Mouse (Mus musculus) midbrain, postnatal 0 days (tissue): Measurements from ENCODE around the gene Psmc3. TPM values are rescaled to one million over a fixed set of nuclear protein-coding genes. Genes with fewer than 3 reads are reported as not detected.

Source experiments
- ATAC-seq: fragments of 200-750 bp; cut with Nextera tagmentation; 2 replicates; pipeline ENCODE4 v1.8.0; 2017; ENCODE audit warnings: moderate number of reproducible peaks, mild to moderate bottlenecking, moderate TSS enrichment, moderate library complexity; ENCODE audit not compliant: low FRiP score
- DNase-seq: peaks from one replicate; pipeline ENCODE4 v3.0.0-alpha.2; 2015; ENCODE audit warnings: low spot score
- H3K27ac ChIP-seq: fragments of 300-500 bp; sonication (generic); 2 replicates; pipeline ENCODE4 v1.5.1; 2014; ENCODE audit warnings: low read depth, mild to moderate bottlenecking, low read length, mixed read lengths
- H3K27me3 ChIP-seq: fragments of 300-500 bp; sonication (generic); 2 replicates; pipeline ENCODE4 v1.6.1; 2014; ENCODE audit warnings: low read length, control low read depth, mixed read lengths; ENCODE audit not compliant: insufficient read depth
- H3K36me3 ChIP-seq: fragments of 300-500 bp; sonication (generic); 2 replicates; pipeline ENCODE4 v1.6.1; 2014; ENCODE audit warnings: low read length, control low read depth, mixed read lengths; ENCODE audit not compliant: insufficient read depth
- H3K4me1 ChIP-seq: fragments of 300-500 bp; sonication (generic); 2 replicates; pipeline ENCODE4 v1.6.1; 2014; ENCODE audit warnings: mild to moderate bottlenecking, control low read depth, antibody characterized with exemption, low read length, mixed read lengths; ENCODE audit not compliant: insufficient read depth
- H3K4me2 ChIP-seq: fragments of 300-500 bp; sonication (generic); 2 replicates; pipeline ENCODE4 v1.6.1; 2014; ENCODE audit warnings: low read depth, mild to moderate bottlenecking, low read length, mixed read lengths; ENCODE audit not compliant: poor library complexity, severe bottlenecking
- H3K4me3 ChIP-seq: fragments of 300-500 bp; sonication (generic); 2 replicates; pipeline ENCODE4 v1.5.1; 2014; ENCODE audit warnings: low read depth, mild to moderate bottlenecking, low read length, moderate library complexity
- H3K9ac ChIP-seq: fragments of 300-500 bp; sonication (generic); replicated peaks from 2 replicates; pipeline ENCODE4 v1.6.1; 2014; ENCODE audit warnings: mild to moderate bottlenecking, low read length, moderate library complexity, mixed read lengths; ENCODE audit not compliant: poor library complexity, severe bottlenecking
- H3K9me3 ChIP-seq: fragments of 300-500 bp; sonication (generic); 2 replicates; pipeline ENCODE4 v1.6.1; 2016; ENCODE audit warnings: low read length, control low read depth
- CTCF ChIP-seq: IDR thresholded peaks from 2 replicates; pipeline ENCODE4 v1.5.1; 2016; ENCODE audit warnings: antibody characterized with exemption, mild to moderate bottlenecking
- WGBS: fragments of 180-500 bp; shearing (Covaris S2); extraction: QIAGEN DNeasy Blood & Tissue Kit; methylation state at CpG from one replicate; pipeline ENCODE4 v1.1.7; 2014; 5-methylcytosine and 5-hydroxymethylcytosine counted together
- polyA plus RNA-seq: library from polyadenylated mRNA; unstranded; fragments of >200 nt; fragmentation: Nextera tagmentation; extraction: Ambion mirVana; gene quantifications from 2 replicates; pipeline ENCODE4 v1.2.1, GENCODE M21; 2015
- total RNA-seq: library from RNA; depleted of rRNA; stranded (reverse); fragments of >200 nt; gene quantifications from 2 replicates; pipeline ENCODE4 v1.2.3, GENCODE M21; 2014

The Psmc3 gene
- total and polyA plus RNA-seq, 2 experiments from 2014 or later, result 183 to 245 TPM

DNA sequence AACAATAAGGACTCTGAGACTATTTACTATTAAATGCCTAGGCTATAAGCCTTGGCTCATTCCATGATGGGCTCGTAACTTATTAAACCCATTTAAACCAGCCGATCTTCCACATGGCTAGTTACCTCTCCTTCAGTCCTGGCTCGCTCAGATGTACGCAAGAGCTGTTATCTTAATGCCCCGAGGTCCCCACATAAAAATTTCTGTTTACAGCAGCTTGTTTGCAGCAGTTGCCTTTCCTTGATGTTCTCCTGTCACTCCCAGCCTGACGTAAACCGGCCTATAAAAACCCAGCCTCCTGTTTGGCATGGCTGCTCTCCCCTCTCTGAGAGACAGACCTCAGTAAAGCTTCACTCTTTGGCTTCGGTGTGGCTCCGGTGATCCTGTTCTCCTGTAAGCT lies 6.5 kb upstream of the Psmc3 start:
- H3K36me3 ChIP-seq, result no peaks in the 10 kb centered on the region
- H3K9me3 ChIP-seq, result no peaks in the 10 kb centered on the region
- no peak overlapping the region for H3K27ac ChIP-seq
- no peak overlapping the region for H3K4me2 ChIP-seq
- no peaks in the 10 kb centered on the region for H3K27me3 ChIP-seq
- no peak overlapping the region for H3K4me3 ChIP-seq
- no peaks in the 10 kb centered on the region for H3K4me1 ChIP-seq
- no peak for TF ChIP-seq CTCF
- 80% methylated on average over 9 of the region's 9 CpGs for WGBS
- H3K9ac ChIP-seq, result no peak overlapping the region
- ATAC-seq, result no peak
- no peak for DNase-seq

GRCm38 (mm10) chr2:91051917-91052316 lies 1.9 kb upstream of the Psmc3 start:
- Histone ChIP-seq H3K4me3 (no peak overlapping the region), H3K27ac (no peak overlapping the region), H3K36me3 (peaks cover 16% of the 10 kb centered on the region; the same call in 1 of the 2 replicates), H3K9ac (no peak overlapping the region), H3K9me3 (no peaks in the 10 kb centered on the region), H3K4me1 (peaks cover 3% of the 10 kb centered on the region; the same call in 1 of the 2 replicates), H3K4me2 (no peak overlapping the region), H3K27me3 (no peaks in the 10 kb centered on the region)
- 89% methylated on average over 3 of the region's 3 CpGs for WGBS
- DNase-seq, result no peak
- TF ChIP-seq CTCF, result no peak
- no peak for ATAC-seq

- H3K4me2 ChIP-seq, result no peak overlapping the region
- H3K4me1 ChIP-seq, result peaks cover 3% of the 10 kb centered on the region; the same call in 1 of the 2 replicates
- DNase-seq, result no peak
- no peaks in the 10 kb centered on the region for H3K27me3 ChIP-seq
- no peak overlapping the region for H3K4me3 ChIP-seq
- no peaks in the 10 kb centered on the region for H3K9me3 ChIP-seq
- ATAC-seq, result no peak
- no peak overlapping the region for H3K9ac ChIP-seq
- peaks cover 22% of the 10 kb centered on the region for H3K36me3 ChIP-seq
- no peak overlapping the region for H3K27ac ChIP-seq
- TF ChIP-seq CTCF, result peak; percentile 26; the same call in 1 of the 2 replicates
- WGBS, result 60% methylated on average over 2 of the region's 2 CpGs
Measured at GRCm38 (mm10) chr2:91052752-91053151, 1.1 kb upstream of the Psmc3 start.

DNA sequence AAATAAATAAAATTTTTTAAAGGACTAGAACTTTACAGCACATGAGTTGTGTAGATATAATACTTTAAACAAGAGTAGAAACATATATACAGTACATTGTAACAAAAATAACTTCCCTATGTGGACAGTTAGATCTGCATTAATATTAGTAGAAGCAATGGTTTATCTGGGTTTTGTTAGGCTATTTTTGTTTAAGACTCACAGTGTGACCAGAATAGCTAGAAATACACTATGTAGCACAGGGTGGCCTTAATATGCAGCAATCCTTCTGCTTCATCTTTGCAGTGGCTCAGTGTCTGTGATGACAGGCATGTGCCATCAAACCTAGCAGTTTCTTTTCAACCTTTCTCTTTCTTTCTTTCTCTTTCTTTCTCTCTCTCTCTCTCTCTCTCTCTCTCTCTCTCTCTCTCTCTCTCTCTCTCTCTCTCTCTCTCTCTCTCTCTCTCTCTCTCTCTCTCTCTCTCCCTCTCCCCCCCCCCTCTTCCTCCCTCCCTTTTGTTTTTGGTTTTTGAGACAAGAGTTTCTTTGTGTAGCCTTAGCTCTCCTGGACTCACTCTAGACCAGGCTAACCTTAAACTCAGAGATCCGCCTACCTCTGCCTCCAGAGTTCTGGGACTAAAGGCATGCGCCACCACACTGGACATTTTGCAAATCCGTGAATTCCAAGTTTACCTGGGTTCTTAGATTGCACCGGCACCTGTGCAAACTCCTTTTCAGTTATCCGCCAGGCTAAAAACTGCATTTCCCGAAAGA lies 452 bp upstream of the Psmc3 start:
- TF ChIP-seq CTCF, result no peak
- Histone ChIP-seq H3K27ac (no peak overlapping the region; the same call in 1 of the 2 replicates), H3K27me3 (no peaks in the 10 kb centered on the region), H3K36me3 (peaks cover 28% of the 10 kb centered on the region), H3K9me3 (no peaks in the 10 kb centered on the region), H3K4me1 (peaks cover 3% of the 10 kb centered on the region; the same call in 1 of the 2 replicates), H3K4me2 (peak overlapping the region; percentile 85), H3K9ac (peak overlapping the region; percentile 84; the same call in 1 of the 2 replicates), H3K4me3 (peak overlapping the region; percentile 80)
- peak; percentile 47; the same call in 1 of the 2 replicates for ATAC-seq
- no peak for DNase-seq
- WGBS, result 0% methylated on average over 6 of the region's 6 CpGs

GRCm38 (mm10) chr2:91058435-91058834 lies 4.6 kb downstream of the Psmc3 start:
- no peak for TF ChIP-seq CTCF
- Histone ChIP-seq H3K27ac (no peak overlapping the region), H3K36me3 (peaks cover 53% of the 10 kb centered on the region), H3K4me1 (peaks cover 3% of the 10 kb centered on the region; the same call in 1 of the 2 replicates), H3K9me3 (no peaks in the 10 kb centered on the region), H3K4me2 (no peak overlapping the region), H3K4me3 (no peak overlapping the region), H3K9ac (no peak overlapping the region), H3K27me3 (no peaks in the 10 kb centered on the region)
- ATAC-seq (no peak), DNase-seq (no peak)
- WGBS, result 92% methylated on average over 5 of the region's 5 CpGs

DNA sequence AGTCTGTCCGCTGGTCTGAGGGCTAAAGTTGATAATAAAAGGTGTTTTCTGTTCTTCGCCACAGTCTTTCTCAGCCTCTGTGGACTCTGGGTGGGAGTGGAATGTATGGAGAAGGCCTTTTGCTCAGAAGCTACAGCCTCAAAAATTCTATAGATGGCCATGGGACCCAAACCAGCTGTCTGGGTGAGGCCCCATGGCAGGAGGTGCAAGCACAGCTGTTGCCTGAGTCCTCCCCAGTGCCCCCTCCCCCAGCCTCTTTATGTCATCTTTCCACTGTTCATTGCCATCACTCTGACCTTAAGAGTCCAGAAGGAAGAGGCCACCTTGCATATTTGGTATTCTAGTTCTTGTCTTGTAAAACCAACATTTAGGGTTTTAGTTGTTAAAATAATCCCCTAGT lies 5.6 kb downstream of the Psmc3 start:
- Histone ChIP-seq H3K9ac (no peak overlapping the region), H3K4me2 (no peak overlapping the region), H3K27ac (no peak overlapping the region), H3K9me3 (no peaks in the 10 kb centered on the region), H3K4me3 (no peak overlapping the region), H3K4me1 (peaks cover 3% of the 10 kb centered on the region; the same call in 1 of the 2 replicates), H3K27me3 (no peaks in the 10 kb centered on the region), H3K36me3 (peaks cover 58% of the 10 kb centered on the region)
- ATAC-seq, result no peak
- no peak for DNase-seq
- TF ChIP-seq CTCF, result no peak
- 95% methylated on average over 2 of the region's 2 CpGs for WGBS
